Mouse (Mus musculus) kidney, adult 18-20 months (tissue): ENCODE measurements around the gene Dennd5a.

Source experiments
- DNase-seq: peaks from one replicate; pipeline ENCODE4 v3.0.0; 2021

The Dennd5a gene

GRCm38 (mm10) chr7:109962596-109962995 is 2.3 kb upstream of the Dennd5a start:
- DNase-seq, result no peak

DNA sequence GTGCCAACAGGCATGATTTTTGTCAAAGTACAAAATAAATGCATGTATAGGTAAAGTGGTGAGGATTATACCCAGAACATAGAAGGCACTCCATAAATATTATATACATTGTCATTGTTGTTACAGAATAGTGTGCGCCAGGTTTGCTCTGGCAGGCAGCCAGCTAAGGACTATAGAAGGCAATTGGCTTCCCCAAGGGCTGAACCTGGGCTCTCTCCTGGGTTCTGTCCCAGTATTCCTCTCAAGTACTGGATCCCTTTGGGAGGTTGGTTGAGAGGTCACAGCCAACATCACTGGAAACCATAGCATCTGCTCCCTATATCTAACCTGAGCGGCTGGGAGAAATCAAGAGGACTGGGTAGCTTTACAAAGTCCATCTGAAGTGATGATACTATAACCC is 1.3 kb upstream of the Dennd5a start:
- no peak for DNase-seq

- DNase-seq, result no peak
These were observed 414 bp upstream of the Dennd5a start for GRCm38 (mm10) chr7:109960613-109961154.

- DNase-seq, result peak; percentile 20
These were observed 1.2 kb downstream of the Dennd5a start for GRCm38 (mm10) chr7:109958843-109959715.

DNA sequence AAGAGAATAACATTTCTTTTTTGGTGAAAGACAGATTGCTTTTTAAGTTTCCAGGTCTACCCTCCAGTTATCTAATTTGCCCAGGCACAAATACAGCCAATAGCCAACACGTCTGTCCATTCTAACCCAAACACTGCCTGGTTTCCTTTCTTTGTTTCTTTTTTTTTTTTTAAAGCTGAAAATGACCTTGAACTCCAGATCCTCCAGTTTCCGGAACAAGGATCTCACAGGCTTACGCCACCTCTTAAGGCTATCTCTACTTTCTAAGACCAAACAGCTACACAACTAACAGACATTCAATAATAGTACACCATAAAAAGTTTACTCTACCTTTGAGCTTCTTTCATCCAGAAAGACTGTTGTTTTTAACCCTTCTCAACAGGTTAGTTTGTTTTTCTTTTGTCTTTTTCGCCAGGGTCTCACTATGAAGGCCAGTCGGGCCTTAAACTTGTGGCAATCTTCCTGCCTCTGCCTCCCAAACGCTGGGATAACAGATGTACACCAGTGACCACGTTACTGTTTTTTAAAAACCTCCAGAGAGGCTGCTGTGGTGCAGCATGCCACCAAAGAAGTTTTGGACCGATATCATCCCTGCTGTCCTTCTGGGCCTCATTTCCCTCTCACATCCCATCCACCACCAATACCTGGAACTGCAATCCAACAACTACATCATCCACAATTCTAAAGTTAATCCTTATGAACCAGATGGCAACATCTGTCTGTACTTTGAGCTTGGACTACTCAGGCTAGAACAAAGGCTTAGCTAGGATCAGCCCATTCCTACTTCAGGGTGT is 2.1 kb downstream of the Dennd5a start:
- no peak for DNase-seq

GRCm38 (mm10) chr7:109954622-109955401 is 5.5 kb downstream of the Dennd5a start:
- DNase-seq, result peak; percentile 18

DNA sequence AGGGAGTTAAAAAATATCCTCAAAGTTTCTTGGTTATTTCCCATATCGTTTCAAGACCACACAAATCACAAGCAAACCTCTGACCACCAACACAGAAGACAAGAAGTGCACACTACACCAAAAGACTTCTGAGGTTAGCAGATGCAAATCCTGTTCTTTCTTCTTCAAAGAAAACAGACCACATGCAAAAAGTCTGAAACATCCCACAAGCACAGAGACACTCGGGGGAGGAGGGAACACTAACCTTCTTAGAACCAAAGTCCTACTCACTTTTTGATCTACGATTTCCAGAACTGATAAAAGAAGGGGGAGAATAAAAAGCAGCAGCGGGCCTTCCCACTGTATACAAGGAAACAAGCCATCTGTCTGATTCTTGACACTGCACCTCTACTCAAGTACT is 9.0 kb downstream of the Dennd5a start:
- DNase-seq, result no peak

- no peak for DNase-seq
These were observed 15.7 kb downstream of the Dennd5a start for GRCm38 (mm10) chr7:109944421-109945034.

- no peak for DNase-seq
These were observed 30.6 kb downstream of the Dennd5a start for GRCm38 (mm10) chr7:109929628-109930027.

DNA sequence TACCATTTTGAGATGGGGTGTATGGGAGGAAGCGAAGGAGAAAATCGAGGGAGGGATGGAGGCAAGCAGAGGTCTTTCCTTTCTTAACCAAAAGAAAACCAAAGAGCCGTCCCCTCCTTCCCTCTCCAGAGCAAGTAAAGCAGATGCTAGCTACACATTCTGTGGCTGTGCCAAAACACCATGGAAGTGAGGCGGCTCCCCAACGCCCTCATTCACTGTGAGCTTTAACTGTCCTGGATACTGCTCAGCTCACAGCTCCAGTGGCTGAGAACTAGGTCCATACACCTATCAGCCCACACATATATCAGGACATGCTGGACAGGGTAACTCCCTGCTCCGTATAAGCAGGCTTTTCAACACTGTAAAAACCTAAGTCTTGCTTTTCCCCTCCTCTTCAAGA is 31.9 kb downstream of the Dennd5a start:
- DNase-seq, result no peak

- no peak for DNase-seq
These were observed 35.3 kb downstream of the Dennd5a start for GRCm38 (mm10) chr7:109924965-109925364.

DNA sequence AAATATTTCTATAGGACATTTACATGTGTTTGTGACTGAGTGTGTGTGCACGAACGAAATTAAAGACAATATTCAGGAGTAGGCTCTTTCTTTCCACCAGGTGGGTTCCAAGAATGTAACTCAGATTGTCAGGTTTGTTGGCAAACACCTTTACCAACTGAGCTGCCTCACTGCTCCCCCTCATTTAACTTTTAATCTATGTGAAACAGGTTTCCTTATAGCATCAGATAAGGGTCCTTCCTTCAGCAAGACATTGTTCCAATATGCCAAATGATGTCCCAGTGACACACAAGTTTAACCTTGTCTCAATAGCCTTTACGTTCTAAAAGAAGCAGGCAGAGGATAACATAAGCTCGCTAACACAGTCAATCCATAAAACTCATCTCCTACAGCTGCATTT is 37.4 kb downstream of the Dennd5a start:
- DNase-seq, result no peak

DNA sequence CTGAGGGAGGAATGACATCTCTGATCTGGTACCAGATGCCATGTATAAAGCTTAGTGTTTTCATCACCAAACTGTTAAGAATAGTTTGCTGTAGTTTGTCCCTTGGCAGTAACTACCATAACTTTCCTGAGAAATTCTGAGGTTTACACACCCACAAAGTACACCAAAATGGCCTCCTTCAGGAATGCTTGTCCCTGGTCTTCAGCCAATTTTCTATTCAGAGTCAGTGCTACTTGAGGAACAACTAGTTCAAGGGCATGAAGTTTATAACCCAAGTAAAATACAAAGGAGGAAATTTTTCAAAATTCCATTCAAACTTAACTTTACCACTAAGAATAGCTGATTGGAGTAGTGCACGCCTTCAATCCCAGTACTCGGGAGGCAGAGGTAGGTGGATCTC is 54.1 kb downstream of the Dennd5a start:
- DNase-seq, result no peak

GRCm38 (mm10) chr7:109900921-109901320 is 59.3 kb downstream of the Dennd5a start:
- DNase-seq, result no peak

DNA sequence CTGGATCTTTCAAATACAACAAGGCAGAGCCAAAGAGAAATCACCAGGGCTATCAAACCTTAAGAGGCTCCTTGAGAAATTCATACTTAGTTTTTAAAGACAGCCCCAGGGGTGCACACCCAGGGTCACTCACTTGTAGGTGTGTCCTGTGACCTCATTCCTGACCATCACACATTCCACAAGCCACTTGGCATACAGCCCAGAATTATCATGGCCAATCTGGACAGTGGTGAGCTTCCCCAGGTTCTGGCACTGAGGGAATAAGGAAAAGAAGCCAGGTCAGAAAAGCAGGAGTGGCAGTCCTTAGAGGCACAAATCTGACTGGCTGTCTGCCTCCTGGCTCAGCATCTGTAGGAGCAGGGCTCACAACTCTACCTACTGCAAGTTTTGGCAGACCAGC is 61.4 kb downstream of the Dennd5a start:
- peak; percentile 26 for DNase-seq

DNA sequence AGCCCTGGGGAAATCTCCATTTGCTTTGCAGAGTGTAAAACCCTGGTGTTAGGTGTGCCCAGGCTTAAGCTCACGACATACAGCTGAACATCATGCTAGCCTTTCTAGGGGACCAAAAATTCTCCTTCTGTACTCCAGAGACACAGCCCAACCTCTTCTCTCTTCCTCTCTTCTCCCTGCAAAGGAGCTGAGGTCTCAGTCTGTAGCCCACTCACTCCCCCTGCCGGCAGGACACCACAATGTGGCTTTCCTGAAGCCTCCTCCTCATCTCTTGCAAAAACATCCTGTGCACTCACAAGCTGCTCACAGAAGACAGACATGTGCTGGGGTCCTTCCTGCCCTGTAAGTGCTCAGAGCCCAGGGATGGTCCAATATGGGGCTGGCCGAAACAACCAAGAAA is 67.7 kb downstream of the Dennd5a start:
- peak; percentile 67 for DNase-seq

DNA sequence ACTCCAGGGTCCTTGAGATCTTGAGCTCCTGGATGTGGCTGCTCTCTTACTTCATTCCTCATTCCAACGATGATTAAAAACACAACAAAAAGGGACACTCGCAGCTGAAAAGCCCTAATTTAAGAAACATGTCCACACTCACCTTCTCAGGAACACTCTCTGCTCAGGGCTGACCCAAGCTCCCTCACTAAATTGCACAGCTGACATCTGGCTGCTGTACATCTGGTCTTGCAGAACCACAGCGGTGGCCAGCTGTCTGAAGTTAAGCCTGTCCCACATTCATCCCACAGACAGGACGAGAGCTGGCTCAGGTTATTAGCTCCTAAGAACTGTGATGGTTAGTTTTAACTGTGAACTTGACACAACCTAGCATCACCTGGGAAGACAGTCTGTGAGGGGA is 68.5 kb downstream of the Dennd5a start:
- no peak for DNase-seq

DNA sequence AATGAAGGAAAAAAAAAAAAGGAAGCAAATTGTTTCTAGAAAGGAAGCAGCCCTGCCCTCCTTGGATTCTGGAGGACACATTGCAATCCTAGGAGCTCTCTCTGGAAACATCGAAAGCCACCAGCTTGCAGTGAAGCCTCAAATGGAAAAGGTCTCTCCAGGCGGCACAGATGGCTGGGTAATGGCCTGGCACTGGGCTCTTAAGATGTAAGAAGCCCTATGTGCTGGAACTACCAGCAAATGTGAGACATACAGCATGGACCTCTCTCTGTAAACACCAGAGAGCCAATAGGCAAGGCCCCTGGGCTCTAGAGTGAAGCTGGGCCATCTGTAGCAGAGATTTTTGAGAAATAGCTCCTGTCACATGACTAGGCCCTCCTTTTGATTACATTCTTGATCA is 70.0 kb downstream of the Dennd5a start:
- no peak for DNase-seq

- no peak for DNase-seq
These were observed 71.0 kb downstream of the Dennd5a start for GRCm38 (mm10) chr7:109889300-109889699.

GRCm38 (mm10) chr7:109886249-109886648 is 74.0 kb downstream of the Dennd5a start:
- DNase-seq, result no peak

- no peak for DNase-seq
These were observed 77.7 kb downstream of the Dennd5a start for GRCm38 (mm10) chr7:109882574-109882973.

- no peak for DNase-seq
These were observed 78.6 kb downstream of the Dennd5a start for GRCm38 (mm10) chr7:109881561-109882099.
